Mouse (Mus musculus) layer of hippocampus, adult 9-11 months (tissue): ENCODE results near the gene Hspa2.

Experiments used
- DNase-seq: peaks from one replicate; pipeline ENCODE4 v3.0.0; 2022

Hspa2 gene

GRCm38 (mm10) chr12:76403886-76404537 is at the start of gene Hspa2:
Gene Hspa2 (plus strand): TSS chr12:76404176.
- DNase-seq: peak; percentile 100

- no peak for DNase-seq
Observed at GRCm38 (mm10) chr12:76360868-76361267, 43.1 kb upstream of the Hspa2 start.

- DNase-seq: no peak
Observed at GRCm38 (mm10) chr12:76361405-76362302, 42.3 kb upstream of the Hspa2 start.

- no peak for DNase-seq
Observed at GRCm38 (mm10) chr12:76362303-76362676, 41.7 kb upstream of the Hspa2 start.

GRCm38 (mm10) chr12:76366276-76366675 is 37.7 kb upstream of the Hspa2 start:
- no peak for DNase-seq

DNA sequence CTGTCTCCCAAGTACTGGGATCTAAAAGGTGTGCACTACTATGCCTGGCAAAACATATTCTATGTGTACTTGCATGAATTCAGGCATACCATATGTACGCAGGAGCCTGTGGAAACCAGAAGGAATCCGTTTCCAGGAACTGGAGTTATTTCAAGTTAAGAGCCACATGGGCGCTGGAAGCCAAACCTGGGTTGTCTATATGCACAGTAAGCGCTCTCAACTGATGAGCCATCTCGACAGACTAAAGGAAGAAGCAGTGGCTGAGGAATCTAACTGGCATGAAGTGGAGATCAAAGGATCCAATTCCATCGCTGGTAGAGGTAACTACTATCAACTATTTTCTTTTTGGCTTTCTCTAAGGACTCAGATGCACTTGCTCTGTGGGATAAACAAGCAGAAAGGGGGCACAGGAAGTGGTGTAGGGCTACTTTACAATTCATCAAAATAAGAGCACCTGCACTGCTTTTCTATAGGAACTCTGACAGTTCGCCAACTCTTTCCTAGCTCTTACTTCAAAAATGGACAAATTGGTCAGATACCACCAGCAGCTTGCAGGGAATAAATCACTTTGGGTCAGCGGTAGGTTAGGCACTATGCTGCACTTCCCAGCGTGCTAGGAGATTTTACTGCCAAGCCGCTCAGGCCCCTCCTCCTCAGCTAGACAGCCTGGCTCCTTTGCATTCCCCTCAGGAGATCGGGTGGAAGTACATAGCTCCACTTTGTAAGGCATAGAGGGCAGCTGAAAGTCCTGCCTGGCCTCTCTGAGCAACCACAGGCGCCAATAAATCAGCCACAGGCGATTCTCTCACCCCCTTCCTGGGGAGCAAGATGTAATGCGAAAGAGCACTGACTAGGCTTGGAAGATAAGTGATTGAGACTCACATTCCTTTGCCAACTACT is 36.6 kb upstream of the Hspa2 start:
- no peak for DNase-seq

DNA sequence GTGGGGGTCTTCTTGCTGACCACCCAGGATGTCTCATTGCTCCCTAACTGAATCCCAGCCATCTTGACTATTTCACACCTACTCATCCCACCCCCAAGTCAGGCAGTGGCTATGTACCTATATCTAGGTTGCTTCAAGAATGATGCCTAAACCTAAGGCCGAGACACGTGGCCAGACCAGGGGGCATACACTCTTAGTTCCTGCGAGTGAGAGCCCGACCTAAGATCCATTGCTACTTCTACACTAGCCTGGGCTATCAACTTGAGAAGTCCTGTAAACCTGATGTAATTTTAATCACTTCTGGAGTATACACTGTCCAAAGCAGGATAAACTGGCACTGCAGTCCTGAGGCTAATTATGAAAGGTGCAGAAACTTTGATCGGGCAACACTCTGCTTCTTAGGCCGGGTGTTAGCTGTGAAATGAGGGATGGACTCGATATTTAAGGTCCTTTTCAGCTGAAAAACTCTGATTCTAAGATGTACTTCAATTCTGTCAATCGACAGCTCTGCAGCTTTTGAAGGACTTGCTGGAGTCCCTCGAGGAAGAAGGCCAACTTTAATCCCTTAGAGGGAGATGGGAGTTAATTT is 35.7 kb upstream of the Hspa2 start:
- no peak for DNase-seq

DNA sequence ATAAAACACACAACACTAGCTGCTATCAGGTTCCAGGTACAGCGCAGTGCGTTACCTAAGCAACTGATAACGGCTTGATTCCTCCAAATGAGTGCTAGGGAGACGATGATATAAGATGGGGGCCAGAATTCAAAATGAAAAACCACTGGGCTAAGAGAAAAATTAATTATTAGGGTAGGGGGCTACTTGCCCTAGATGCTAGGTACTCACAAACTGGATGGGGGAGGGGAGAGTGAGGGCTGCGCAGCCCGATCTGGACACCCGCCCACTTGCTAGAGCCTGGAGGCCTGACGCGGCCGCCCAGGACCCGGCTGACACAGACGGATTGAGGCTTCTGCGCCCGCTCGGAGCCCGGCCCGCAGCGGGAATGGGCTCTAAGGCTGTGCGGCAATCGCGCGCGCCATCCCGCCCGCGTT is 35.2 kb upstream of the Hspa2 start:
- peak; percentile 54 for DNase-seq

GRCm38 (mm10) chr12:76369206-76369977 is 34.6 kb upstream of the Hspa2 start, which contains the start of gene Zbtb25:
Gene Zbtb25 (minus strand): TSS chr12:76369602.
- DNase-seq: peak; percentile 95

- DNase-seq: peak; percentile 87
Observed at GRCm38 (mm10) chr12:76369978-76370830, 33.8 kb upstream of the Hspa2 start, which contains the start of gene Zbtb1. Gene Zbtb1 (plus strand): TSS chr12:76370266.

GRCm38 (mm10) chr12:76370831-76371571 is 33.0 kb upstream of the Hspa2 start:
- DNase-seq: peak; percentile 56

DNA sequence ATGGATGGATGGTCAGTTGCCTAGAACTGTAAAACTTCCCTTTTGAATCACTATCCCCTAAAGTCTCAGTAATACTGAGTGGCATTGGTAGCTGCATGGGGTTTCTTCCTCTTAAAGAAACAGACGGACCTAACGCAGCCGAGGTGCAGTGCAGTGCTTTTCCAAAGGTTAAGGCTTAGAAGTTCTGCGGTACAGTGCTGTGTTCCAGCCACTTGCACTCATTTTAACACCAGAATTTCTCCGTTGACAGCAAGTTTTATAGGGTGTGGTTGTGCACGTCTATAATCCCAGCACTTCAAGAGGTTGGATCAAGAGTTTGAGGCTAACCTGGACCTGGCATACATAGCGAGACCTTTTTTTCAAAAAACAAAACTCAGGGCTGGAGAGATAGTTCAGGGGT is 31.9 kb upstream of the Hspa2 start:
- no peak for DNase-seq

DNA sequence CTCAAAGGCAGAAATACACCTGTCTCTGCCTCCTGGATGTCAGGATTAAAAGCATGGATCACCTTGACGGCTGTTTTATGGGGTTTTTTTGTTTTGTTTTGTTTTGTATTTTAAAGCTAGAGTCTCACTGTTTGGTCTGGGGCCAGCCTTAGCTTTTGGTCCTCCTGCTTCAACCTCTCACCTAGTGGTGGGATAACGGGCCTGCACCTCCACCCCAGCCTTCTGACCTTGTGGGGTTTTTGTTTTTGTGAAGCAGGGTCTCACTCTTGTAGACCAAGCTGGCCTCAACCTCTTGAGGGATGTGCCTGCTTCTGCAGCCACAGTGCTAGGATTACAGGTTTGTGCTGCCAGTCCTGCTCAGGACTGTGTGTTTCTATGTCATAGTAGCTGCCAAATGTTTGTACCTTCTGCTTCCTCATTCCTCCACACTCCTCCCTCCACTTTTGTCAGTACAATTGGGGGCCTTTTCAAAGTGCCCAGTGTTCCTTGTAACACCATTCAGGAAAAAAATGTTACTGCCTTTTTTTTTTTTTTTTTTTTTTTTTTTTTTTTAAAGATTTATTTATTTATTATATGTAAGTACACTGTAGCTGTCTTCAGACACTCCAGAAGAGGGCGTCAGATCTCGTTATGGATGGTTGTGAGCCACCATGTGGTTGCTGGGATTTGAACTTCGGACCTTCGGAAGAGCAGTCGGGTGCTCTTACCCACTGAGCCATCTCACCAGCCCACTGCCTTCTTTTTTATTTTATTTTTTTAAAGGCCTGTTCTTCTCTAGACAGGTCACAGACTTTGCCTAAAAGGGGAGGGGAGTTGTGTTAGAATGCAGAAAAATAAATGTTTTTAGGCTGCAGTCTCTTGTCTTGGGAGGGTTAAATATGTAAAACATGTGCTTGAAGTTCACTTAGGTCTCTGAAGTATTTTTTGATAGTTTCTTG is 30.8 kb upstream of the Hspa2 start:
- DNase-seq: no peak

GRCm38 (mm10) chr12:76373991-76374390 is 30.0 kb upstream of the Hspa2 start:
- DNase-seq: no peak

- no peak for DNase-seq
Observed at GRCm38 (mm10) chr12:76374911-76375310, 29.1 kb upstream of the Hspa2 start.

GRCm38 (mm10) chr12:76375506-76375905 is 28.5 kb upstream of the Hspa2 start:
- no peak for DNase-seq

GRCm38 (mm10) chr12:76376649-76377048 is 27.3 kb upstream of the Hspa2 start:
- DNase-seq: no peak

DNA sequence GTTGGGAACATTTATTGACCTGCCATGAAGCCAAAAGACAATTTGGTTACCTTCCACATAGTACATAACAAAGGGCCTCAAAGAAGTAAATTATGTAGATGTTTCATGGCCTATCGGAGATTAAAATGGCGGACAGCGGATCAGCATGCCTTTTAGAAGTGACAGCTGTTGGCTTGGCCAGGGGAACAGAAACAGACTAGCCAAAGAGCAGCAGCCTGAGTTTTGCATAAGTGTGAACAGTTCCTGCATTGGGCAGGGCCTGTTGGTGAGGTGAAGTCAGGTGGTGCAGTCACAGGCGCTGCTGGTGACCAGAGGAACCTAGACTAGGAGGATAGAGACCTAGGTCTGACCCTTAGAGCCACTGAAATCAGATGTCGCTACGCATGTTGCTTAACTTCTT is 26.9 kb upstream of the Hspa2 start:
- DNase-seq: no peak

GRCm38 (mm10) chr12:76377726-76378125 is 26.2 kb upstream of the Hspa2 start:
- DNase-seq: no peak
